Mouse (Mus musculus): ENCODE measurements around the gene Ext2.
A peak's percentile ranks its signal among the peaks of the same experiment; 100 is the strongest.

DNA sequence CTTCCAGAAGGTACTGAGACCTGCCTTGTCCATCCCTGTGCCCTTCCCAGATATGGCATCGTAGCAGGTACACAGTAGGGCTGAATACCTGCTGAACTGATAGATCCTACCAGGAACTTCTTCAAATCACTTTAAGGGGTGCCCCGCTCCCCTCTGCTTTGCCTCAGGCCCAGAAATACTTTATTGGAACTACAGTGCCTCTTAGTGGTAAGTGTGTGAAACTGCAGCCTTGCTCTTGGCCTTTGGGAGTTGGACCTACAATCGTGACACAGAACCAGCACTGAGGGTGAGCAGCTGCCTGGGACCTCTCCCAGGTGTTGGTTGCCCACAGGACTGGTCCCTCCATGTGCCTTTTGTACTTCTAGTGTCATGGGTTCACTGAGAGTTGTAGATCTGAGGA, 163.4 kb downstream of the Ext2 start:
- TF ChIP-seq FOSL1 (IDR thresholded peaks at IDR 0.05; ENCODE audit: insufficient read depth, low read length, poor library complexity, severe bottlenecking) (no peak), CTCF (IDR thresholded peaks at IDR 0.05; ENCODE audit: control insufficient read depth, insufficient read depth, insufficient read length) (peak; percentile 42)

Data from C2C12 (cell line).